Mouse (Mus musculus) layer of hippocampus, postnatal 14 days (tissue): ENCODE measurements around the gene Kif3b. TPM values are rescaled to one million over a fixed set of nuclear protein-coding genes. Genes with fewer than 3 reads are reported as not detected.

Experiments used
- DNase-seq, 2 experiments: peaks; one replicate each; pipeline ENCODE4 v3.0.0; 2021 to 2022; ENCODE audit warnings: low spot score in 2 of 2, mixed read lengths in 1 of 2
- total RNA-seq, 2 experiments: library from RNA; stranded (reverse); gene quantifications; 2 replicates each; pipeline ENCODE4 v1.2.3; 2021

Gene Kif3b
- total RNA-seq, 2 experiments from 2014 or later: 63.5 to 69.2 TPM

GRCm38 (mm10) chr2:153295196-153295595, 4.0 kb downstream of the Kif3b start:
- no peak for DNase-seq

- no peak for DNase-seq
These were observed 6.6 kb downstream of the Kif3b start for GRCm38 (mm10) chr2:153297771-153298170.

- no peak for DNase-seq
These were observed 7.2 kb downstream of the Kif3b start for GRCm38 (mm10) chr2:153298460-153298859.

GRCm38 (mm10) chr2:153298863-153299262, 7.7 kb downstream of the Kif3b start:
- peak in 1 of 2 experiments; percentile 40 for DNase-seq

- no peak for DNase-seq
These were observed 9.9 kb downstream of the Kif3b start for GRCm38 (mm10) chr2:153301123-153301522.

GRCm38 (mm10) chr2:153305240-153305639, 14.0 kb downstream of the Kif3b start:
- DNase-seq: no peak

- no peak for DNase-seq
These were observed 17.4 kb downstream of the Kif3b start for GRCm38 (mm10) chr2:153308586-153308985.

GRCm38 (mm10) chr2:153309106-153309505, 17.9 kb downstream of the Kif3b start:
- DNase-seq: no peak

- DNase-seq: no peak
These were observed 19.0 kb downstream of the Kif3b start for GRCm38 (mm10) chr2:153310228-153310627.

- DNase-seq: no peak
These were observed 21.7 kb downstream of the Kif3b start for GRCm38 (mm10) chr2:153312884-153313283.

- no peak for DNase-seq
These were observed 27.2 kb downstream of the Kif3b start for GRCm38 (mm10) chr2:153318408-153318807.

GRCm38 (mm10) chr2:153319036-153319643, 27.9 kb downstream of the Kif3b start:
- DNase-seq: no peak

- no peak for DNase-seq
These were observed 34.6 kb downstream of the Kif3b start for GRCm38 (mm10) chr2:153325706-153326376.

GRCm38 (mm10) chr2:153332271-153332670, 41.1 kb downstream of the Kif3b start:
- no peak for DNase-seq

- DNase-seq: no peak
These were observed 41.8 kb downstream of the Kif3b start for GRCm38 (mm10) chr2:153332981-153333380.

GRCm38 (mm10) chr2:153333822-153334232, 42.6 kb downstream of the Kif3b start:
- no peak for DNase-seq

GRCm38 (mm10) chr2:153334281-153334680, 43.1 kb downstream of the Kif3b start:
- DNase-seq: no peak

GRCm38 (mm10) chr2:153336117-153336516, 44.9 kb downstream of the Kif3b start:
- DNase-seq: no peak

GRCm38 (mm10) chr2:153338361-153339350, 47.4 kb downstream of the Kif3b start:
- no peak for DNase-seq

GRCm38 (mm10) chr2:153342166-153342565, 51.0 kb downstream of the Kif3b start:
- DNase-seq: no peak

- DNase-seq: no peak
These were observed 51.4 kb downstream of the Kif3b start for GRCm38 (mm10) chr2:153342602-153343001.

- DNase-seq: no peak
These were observed 52.0 kb downstream of the Kif3b start for GRCm38 (mm10) chr2:153343191-153343590.
